Comparison of ENCODE assay signal across 8 mouse cellular contexts in the genomic region with DNA sequence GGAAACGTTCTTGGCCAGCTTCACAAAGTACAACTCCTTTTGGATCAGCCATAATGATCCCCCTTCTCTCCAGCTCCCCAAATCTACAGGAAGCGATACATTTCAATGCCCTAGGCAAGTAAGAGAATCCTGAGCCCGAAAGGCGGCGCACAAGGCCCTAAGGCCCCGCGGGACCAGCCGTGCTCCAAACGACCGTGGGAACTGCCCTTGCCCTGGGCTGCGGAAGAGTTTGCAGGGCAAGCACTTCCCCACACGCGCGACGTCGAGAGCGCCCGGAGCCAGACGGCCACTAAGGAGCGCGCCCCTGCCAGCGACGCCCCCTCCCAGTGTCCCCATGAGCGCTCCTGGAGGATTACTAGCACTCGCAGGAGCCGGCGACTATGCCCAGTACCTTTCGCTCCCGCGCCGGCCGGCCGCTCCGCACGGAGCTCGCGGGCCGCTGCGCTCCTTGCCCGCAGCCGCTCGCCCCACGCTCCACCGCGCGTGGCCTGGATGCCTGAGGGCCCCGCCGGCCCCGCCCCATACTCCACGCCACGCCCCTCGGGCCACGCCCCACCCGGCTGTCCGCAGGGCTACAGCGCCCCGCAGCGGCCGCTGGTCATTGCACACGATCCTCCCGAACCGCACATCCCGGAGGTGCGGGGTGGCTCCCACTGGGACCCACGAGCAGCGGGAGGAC. TPM values are rescaled to one million over a fixed set of nuclear protein-coding genes. Genes with fewer than 3 reads are reported as not detected.
DNase-seq lines count a peak whose midpoint lies in the region; ATAC-seq lines count a peak whose summit lies in the region.

TSS of gene Ankrd6 (minus strand) at position 486 of the 679 bp plus-strand sequence.

- no peaks in the 10 kb centered on the region for H3K27me3 ChIP-seq in intestine, embryonic 14.5 days (replicated peaks; ENCODE audit: control insufficient read depth, insufficient read depth, low read length)
- peaks cover 32% of the 10 kb centered on the region for H3K27me3 ChIP-seq in midbrain, embryonic 10.5 days (ENCODE audit: low read depth, poor library complexity, severe bottlenecking)

- DNase-seq in adrenal gland, adult 2 months = peak; percentile 83
- DNase-seq in embryo, embryonic 11 days = peak; percentile 91
- DNase-seq in gastrocnemius, postnatal 25 days = peak; percentile 63
- DNase-seq in intestine, embryonic 14.5 days (ENCODE audit: low spot score) = peak; percentile 97
- DNase-seq in left cerebral cortex, postnatal 36 days (ENCODE audit: low spot score in 2 of 2) = peak; percentile 79 to 83
- peak; percentile 91 for DNase-seq in midbrain, embryonic 10.5 days (ENCODE audit: low spot score)
- DNase-seq in right cerebral cortex, postnatal 4 days = peak; percentile 85
- DNase-seq in yolk sac, embryonic 10.5 days (ENCODE audit: low spot score) = peak; percentile 74

- no peak within 1 kb of the TSS for H3K27ac ChIP-seq in intestine, embryonic 14.5 days (ENCODE audit: low read depth)
- H3K27ac ChIP-seq in midbrain, embryonic 10.5 days (replicated peaks) = peak within 1 kb of the TSS; percentile 83

- intact Hi-C loops in left cerebral cortex, postnatal 36 days (cut with DNase I) = loop anchor here (2.0 to 10.0 kb wide), 3 partner anchors 32 to 206 kb away; partner anchors contain the start of genes Lyrm2 and Rragd

- H3K4me2 ChIP-seq in intestine, embryonic 14.5 days (ENCODE audit: low read length) = peak within 1 kb of the TSS; percentile 92

- no peaks in the 10 kb centered on the region for H3K9me3 ChIP-seq in intestine, embryonic 14.5 days (ENCODE audit: control insufficient read depth, low read length)
- no peaks in the 10 kb centered on the region for H3K9me3 ChIP-seq in midbrain, embryonic 10.5 days (replicated peaks)

- no peaks in the 10 kb centered on the region for H3K36me3 ChIP-seq in intestine, embryonic 14.5 days (ENCODE audit: control insufficient read depth, insufficient read depth, low read length)
- no peaks in the 10 kb centered on the region for H3K36me3 ChIP-seq in midbrain, embryonic 10.5 days

- peak; percentile 92 for ATAC-seq in intestine, embryonic 14.5 days (replicated peaks; ENCODE audit: low FRiP score, low TSS enrichment, low read depth)

- H3K4me1 ChIP-seq in intestine, embryonic 14.5 days (replicated peaks; ENCODE audit: control insufficient read depth, insufficient read depth, low read length) = peaks cover 10% of the 10 kb centered on the region
- peaks cover 42% of the 10 kb centered on the region for H3K4me1 ChIP-seq in midbrain, embryonic 10.5 days

- H3K9ac ChIP-seq in intestine, embryonic 14.5 days (ENCODE audit: low read length) = peak within 1 kb of the TSS; percentile 50

- under 1% methylated on average over 65 of the region's 66 CpGs for WGBS in intestine, embryonic 14.5 days
- under 1% methylated on average over 66 of the region's 66 CpGs for WGBS in midbrain, embryonic 10.5 days

- H3K4me3 ChIP-seq in intestine, embryonic 14.5 days (ENCODE audit: low read depth, low read length) = peak within 1 kb of the TSS; percentile 70
- H3K4me3 ChIP-seq in midbrain, embryonic 10.5 days = peak within 1 kb of the TSS; percentile 68

RNA-seq across cellular contexts. Expression of gene Ankrd6, which starts in this region (rescaled TPM):
- total RNA-seq in adrenal gland, adult 2 months (2021) = 1 to 10 TPM; 2.2 to 4.6 TPM
- polyA plus RNA-seq in adrenal gland, adult 2 months (2012; rRNA removed) = 0.56 and 0.75 TPM in 2 replicates
- total RNA-seq in gastrocnemius, postnatal 25 days (2021) = 1 to 10 TPM; 2.2 to 3.2 TPM
- polyA plus RNA-seq in intestine, embryonic 14.5 days (2014; fragmentation: Nextera tagmentation; extraction: Ambion mirVana) = 5.0 and 6.1 TPM in 2 replicates
- total RNA-seq in left cerebral cortex, postnatal 36 days (2021) = 10 to 100 TPM; 41.9 to 56.6 TPM
- 23.7 and 32.0 TPM in 2 replicates for polyA plus RNA-seq in midbrain, embryonic 10.5 days (2016; fragmentation: Nextera tagmentation; extraction: Ambion mirVana)

Comparison
In these comparisons a context has a peak if more than half of its experiments do, and no peak if none do; other contexts are left out.
1. RNA of gene Ankrd6 (total RNA-seq): 41.9 to 56.6 TPM in left cerebral cortex, postnatal 36 days; 2.2 to 4.6 TPM in adrenal gland, adult 2 months and 2.2 to 3.2 TPM in gastrocnemius, postnatal 25 days; every median in the first group is over 4 times any median in the second.
2. Peak in every context shown above with its lines, with median percentiles within 50 percentile points of each other: DNase-seq.